Mouse (Mus musculus) mouse trophoblast stem cell (cell line): ENCODE results near the gene Mapk8ip3.

ENCODE experiments used
- in situ Hi-C, 2 experiments: fragments of 300-500 bp; cut with MseI, MboI; formaldehyde crosslinking; loops; 2 replicates in 1 of 2; 3 replicates in 1 of 2; pipeline ENCODE4 v1.15.1; 2025

Gene Mapk8ip3

DNA sequence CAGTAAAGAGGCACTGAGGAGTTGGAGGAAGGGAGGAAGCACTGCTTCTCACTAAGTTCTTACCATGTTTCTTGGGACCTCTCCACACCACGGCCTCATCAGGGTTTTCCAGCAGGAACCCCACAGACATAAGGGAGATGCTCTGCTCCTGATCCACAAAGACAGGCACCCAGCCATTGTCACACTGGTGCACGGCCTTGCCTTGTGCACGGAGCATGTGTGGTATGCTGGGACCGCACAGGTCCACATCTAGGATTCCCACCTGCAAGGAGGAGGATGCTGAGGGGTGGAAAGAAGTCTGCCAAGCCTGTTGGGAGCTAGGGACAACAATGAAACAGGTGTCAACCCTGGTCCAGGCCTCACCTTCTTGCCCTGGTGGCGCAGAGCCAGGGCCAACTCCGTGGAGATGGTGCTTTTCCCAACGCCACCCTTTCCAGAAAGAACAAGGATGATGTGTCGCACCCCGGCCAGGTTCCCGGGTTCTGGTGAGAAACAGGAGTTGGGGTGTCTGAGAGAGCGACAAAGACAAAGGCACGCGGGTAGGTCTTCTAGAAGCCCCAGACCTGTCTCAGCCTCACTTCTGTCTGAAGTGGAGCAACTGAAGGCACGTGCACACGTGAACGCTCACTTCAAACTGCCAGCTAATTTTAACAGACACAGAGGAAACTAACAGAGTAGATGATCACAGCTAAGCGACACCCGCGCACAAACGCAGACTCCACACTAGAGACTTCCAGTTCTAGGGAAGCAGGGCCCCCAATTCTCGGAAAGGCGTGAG, 51.2 kb downstream of the Mapk8ip3 start:
- in situ Hi-C loops: no loop called here

DNA sequence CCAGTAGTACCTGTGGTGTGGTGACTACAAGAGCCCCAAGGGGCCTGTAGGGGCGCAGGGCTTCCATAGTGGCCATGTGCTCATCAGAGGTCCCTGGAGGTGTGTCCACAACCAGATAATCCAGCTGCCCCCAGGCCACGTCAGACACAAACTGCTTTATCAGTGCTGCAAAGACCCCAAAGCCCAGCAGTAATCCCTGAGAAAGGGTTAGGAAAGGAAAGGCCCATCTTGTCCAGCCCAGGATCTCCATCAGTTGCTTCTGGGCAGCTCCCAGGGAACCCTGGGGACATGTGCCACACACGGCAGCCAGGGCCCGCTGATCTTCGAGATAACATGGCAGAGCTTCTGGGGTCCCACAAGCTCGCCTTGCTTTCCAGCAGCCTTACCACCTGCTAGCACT, 52.4 kb downstream of the Mapk8ip3 start:
- in situ Hi-C loops: no loop called here

DNA sequence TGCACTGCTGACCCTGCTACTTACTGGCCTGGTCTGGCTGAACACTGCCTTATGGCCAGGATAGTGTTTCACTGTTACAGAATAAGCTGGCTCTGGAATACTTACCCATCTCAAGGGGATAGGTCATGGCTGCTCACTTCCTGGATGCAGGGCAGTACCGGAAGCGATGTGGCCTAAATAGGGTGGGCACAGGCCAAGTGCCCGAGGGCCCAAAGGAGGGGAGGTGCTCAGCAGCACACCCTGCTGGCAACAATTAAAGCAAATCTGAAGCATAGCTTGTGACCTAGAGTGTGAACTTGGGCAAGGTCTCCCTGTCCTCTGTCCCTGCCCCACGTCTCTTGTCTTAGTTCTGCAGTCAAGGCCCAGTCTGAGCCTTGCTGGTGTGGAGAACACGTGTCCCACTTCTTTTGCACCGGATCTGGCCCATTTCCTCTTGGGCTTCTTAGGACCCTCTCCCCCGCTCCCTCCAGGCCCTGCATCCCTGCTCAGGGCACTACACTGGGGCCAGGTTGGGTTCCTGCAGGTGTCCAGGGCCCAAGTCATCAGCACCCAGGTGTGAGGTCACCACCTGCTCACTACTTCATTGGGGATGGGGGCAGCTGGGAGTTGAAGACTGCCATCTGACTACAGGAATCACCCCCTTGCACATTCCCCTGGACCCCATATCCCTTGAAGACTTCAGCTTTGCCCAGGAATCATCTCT, 54.9 kb downstream of the Mapk8ip3 start:
- in situ Hi-C loops: no loop called here

DNA sequence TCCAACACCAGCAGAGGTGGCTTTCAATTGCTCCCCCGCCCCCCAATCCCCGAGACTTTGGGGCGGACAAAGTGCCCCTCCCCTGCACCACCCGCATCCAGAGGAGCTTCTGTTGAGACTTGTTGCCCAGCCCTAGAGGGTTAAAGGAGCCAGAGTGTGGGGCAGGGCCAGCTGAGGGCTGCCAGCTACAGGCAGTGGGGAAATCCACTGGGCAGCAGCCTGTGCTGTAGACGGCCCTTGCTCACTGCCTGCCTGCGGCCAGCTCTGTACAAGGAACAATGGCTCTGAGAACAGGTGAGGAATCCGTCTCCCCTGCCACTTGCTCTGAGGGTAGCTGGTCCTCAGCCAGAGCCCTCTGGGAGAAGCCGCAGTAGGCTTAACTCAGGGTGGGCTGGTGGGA, 58.2 kb downstream of the Mapk8ip3 start:
- in situ Hi-C loops: no loop called here

DNA sequence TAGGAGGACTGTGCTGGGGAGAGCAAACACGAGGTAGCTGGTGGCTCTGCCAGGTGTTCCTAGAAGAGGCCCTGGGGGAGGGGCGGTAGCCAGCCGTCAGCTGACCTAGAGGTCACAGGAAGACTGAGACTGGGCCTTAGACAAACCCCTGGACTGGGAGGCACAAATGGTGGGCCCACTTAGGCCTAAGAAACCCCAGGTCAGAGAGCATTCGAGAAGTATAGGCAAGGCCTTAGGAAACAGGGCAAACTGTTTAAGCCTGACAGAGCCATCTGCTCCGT, 58.7 kb downstream of the Mapk8ip3 start:
- in situ Hi-C loops: no loop called here

DNA sequence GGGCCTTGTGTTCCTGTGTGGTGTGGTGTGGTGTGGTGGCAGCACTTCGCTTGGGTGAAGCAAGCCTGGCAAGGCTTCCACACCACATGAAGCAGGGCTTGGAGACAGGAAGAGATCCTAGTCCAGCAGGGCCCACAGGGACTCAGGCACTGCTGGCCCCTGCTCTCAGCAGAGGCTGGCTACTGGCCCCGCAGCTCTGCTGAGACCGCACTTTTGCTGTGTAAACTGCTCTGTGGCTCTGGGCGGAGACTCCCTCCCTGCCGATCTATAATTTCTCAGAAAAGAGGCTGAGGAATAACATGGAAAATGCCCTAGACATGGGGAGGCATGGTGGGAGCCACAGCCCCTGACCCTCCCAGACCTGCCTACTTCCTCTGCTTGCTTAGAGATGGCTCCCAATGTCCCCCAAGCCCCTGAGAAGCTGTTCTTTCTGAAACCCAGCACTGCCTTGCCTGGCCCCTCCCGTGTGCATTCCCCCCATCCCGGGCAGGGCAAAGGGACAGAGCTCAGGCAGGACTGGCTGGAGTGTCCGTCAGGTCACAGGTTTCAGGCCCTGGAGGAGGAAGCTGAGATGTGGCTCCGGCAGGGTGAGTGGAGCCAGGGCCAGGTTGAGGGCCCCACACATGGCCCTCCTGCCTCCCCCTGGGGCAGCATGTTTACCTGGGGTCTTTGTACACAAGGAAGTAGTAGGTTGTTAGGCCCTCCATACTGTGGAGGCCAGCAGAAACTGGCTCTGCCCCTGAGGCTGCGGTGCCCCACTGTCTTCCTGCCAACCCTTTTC, 59.3 kb downstream of the Mapk8ip3 start:
- in situ Hi-C loops: no loop called here

DNA sequence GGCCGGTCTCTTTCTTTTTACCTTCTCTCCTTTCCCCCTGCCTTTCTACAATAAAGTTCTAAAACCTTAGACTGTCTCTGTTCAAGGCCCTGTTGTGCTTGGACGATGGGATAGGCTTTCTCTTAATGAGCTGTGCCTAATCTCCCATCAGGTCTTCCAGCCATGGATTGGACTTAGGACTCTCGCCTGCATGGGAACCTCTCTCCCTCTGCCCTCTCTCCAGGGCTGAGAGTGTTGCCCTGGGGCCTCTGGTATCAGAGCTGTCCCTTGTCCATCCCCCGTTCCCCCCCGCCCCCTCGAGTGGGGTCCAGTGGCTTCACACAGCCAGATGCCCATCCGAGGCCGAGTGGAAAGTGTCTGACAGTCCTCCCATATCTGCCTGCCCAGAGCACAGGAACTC, 61.8 kb downstream of the Mapk8ip3 start:
- in situ Hi-C loops: no loop called here

DNA sequence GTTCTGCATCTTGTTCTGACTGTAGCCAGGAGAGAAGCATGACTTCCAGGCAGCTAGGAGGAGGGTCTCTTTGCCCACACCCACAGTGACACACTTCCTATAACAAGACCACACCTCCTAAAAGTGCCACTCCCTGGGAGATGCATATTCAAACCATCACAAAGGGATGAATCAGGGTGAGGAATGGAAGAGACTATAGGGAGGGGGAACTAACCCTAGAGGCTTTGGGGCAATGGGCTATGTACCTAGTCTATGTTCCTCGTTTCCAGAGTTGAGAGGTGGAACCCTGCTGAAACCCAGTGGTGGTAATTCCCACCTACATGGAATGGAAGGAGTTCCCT, 62.4 kb downstream of the Mapk8ip3 start:
- in situ Hi-C loops: no loop called here

DNA sequence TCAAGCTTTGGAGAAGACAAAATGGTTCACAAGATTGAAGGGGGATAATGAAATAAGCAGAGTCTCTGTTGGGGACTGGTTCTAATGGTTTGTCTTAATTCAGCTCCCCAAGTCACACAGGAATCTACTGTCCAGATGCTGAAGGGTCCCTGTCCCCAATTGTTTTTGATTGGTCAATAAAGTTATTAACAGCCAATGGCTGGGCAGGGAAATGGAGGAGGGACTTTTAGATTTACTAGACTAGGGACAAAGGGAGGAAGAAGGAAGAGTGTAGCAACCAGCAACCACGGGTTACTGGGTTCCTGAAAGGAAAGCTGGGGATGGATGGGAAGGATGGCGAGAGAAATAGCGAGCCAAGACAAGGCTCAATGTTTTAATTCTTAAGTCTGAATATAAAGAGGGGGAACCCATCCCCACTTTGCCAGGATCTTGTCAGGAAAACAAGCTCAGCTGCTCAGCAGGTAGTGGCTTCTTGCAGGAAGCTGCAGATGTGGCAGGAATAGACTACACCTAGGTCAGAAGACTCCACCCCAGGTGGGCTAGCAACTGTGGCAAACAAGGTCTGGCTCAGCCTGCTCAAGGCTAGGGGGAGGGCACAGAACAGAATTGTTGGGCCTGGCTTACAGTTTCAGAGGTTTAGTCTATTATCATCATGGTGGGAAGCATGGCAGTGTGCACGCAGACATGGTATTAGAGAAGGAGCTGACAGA, 62.9 kb downstream of the Mapk8ip3 start:
- in situ Hi-C loops: no loop called here

DNA sequence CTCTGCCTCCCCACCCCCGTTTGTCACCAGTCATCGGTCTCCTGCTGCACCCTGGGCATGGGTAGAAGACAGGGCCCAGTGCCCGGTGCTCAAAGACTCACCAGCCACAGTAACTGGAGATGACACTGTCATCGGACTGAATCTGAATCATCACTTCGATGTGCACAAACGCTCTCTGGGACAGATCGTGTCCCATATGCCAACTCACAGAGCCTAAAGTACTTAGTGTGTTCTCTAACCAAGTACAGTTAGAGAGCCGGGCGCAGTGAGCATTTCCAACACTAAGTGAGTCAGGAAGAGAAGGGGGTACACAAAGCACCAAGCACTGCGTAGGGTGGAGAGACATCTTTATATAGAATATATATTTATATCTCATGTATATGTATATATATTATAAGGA, 68.9 kb downstream of the Mapk8ip3 start:
- in situ Hi-C loops: no loop called here

DNA sequence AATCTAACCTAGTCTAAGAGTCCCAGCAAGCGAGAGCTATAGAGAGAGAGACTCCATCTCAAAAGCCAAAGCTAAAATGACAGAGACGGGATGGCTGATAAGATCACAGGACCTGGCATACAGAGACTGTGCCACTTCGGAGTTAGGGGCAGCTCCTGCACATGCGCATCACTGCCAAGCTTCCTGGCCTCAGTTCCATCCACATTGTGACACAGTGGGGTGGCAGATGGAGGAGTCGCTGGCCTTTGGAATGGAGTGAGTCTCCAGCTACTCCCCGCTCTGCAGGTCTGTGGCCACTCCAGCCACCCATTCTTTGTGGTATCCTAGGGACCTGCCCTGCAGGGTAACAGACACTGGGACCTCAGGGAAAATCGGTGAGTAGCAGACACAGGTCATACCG, 71.0 kb downstream of the Mapk8ip3 start, which contains the start of gene Igfals:
TSS of gene Igfals (plus strand) at position 222 of the 400 bp plus-strand sequence.
- in situ Hi-C loops: no loop called here

DNA sequence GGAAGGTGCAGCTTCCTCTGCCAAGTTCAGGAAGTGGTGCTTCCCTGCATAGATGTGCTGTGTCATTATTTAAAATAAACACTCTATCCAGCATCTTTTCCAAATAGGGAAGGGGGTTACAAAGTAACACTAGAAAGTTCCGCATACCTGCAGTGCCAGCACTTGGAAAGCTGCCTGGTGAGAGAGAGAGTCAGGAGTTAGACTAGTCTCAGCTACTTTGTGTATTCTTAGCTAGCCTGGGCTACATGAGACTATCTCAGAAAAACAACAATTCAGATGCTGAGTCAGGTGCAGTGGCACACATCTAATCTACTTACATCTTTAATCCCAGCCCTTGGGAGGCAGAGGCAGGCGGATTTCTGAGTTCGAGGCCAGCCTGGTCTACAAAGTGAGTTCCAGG, 75.0 kb downstream of the Mapk8ip3 start:
- in situ Hi-C loops: no loop called here

DNA sequence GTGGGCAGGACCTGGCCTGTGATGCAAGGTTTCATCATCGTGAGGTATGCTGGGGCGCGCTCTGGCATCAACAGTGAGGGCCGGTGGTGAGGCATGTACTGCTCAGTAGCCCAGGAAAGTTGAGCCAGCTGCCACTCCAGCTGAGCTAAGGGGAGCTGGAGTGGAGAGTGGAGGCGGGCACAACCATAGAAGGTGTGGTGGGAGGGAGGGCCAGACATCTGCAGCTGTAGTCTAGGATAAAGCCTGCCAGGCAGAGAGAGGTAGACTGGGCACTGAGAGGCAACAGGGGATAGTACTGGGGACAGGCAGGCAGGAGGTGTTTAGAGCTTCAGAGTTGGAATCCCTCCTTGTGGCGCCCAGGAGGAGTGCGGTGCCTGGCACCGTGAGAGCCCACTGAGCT, 76.7 kb downstream of the Mapk8ip3 start:
- in situ Hi-C loops: no loop called here

DNA sequence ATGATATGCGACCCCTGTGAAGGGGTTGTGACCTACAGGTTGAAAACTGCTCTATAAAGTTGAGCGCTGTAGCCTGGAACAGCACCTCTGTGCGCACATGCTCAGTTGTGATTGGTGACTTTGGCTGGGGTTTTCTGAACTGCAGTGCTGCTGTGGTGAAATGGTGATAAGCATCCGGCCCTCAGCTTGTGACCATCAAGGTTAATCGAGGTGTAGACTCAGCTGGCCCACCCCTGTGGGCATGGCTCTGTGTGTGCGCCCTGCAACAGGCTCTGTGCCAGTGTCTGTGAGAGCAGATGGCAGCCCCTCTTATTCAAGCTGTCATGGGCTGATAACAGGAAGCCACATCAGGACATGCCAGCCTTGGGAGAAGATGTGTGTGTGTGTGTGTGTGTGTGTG, 77.8 kb downstream of the Mapk8ip3 start:
- in situ Hi-C loops: no loop called here

DNA sequence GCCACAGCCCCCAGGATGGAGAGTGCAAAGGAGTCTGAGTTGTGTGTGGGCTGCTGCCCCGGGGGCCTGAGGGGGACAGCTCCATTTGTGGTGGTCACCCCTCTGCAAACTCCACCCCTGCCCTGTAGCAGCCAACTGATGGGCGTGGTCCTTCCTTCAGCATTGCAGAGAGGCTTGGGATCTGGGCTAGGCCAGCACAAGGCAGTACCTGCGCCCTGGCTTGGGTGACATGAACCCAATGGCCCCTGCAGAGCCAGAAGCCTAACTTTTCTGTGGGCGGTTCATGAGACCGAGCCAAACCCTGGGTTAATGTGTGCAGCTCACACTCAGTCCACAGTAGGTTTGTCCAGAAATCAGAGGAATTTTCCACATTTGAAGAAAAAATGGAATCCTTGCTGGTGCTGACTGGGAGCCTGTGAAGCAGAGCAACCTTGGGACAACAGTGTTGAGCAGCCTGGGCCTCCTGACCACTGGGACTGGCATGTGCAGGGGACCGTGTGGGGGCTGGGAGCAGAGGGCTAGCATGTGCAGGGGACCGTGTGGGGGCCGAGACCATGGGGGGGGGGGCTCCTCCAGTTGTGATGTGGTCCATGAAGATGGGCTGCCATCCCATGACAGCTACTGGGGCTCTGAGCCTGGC, 78.8 kb downstream of the Mapk8ip3 start:
- in situ Hi-C loops: no loop called here

DNA sequence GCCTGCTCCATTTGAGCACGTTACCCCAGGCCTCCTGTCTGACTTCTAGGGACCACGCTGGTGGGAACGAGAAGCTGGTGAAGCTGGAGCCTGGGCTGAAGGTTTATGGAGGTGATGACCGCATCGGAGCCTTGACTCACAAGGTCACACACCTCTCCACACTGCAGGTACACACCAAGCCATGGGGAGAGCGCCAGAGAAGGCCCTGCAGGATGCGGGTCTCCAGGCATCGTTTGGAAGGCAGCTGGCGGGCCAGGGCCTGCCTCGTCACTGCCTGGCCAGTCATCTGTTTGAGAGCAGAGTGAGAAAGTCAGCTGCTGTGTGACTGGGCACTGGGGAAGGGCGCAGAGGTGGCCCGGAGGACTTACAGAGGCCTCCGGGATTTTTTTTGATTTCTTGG, 80.2 kb downstream of the Mapk8ip3 start:
- in situ Hi-C loops: no loop called here

DNA sequence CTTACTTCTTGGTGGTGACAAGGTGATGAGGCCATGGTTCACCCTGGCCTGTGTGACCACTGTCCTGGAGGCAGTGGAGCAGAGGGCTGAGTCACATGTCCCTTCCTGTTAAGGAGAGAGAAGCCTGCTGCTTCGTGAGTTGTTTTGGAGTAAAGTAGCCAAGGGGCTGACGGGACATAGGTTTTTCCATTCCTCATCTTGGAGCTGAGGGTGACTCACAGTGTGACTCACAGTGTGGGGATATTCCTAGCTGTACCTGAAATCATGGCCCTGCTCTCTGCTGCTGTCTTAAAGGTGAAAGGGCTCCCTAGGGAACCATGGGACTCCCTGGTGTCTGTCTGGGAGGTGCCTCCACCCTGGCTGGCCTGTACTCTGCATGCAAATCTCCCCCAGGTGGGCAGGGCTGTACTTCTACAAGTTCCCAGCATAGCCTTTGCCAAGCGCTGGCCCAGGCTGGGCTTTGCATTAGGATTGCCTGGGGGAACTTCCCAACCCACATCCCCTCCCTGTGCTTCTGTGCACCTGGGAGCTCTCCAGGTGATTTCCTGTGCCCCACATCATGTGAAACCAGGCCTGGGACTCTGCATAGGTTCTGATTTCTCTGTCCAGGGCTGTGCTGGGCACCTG, 80.8 kb downstream of the Mapk8ip3 start:
- in situ Hi-C loops: no loop called here

DNA sequence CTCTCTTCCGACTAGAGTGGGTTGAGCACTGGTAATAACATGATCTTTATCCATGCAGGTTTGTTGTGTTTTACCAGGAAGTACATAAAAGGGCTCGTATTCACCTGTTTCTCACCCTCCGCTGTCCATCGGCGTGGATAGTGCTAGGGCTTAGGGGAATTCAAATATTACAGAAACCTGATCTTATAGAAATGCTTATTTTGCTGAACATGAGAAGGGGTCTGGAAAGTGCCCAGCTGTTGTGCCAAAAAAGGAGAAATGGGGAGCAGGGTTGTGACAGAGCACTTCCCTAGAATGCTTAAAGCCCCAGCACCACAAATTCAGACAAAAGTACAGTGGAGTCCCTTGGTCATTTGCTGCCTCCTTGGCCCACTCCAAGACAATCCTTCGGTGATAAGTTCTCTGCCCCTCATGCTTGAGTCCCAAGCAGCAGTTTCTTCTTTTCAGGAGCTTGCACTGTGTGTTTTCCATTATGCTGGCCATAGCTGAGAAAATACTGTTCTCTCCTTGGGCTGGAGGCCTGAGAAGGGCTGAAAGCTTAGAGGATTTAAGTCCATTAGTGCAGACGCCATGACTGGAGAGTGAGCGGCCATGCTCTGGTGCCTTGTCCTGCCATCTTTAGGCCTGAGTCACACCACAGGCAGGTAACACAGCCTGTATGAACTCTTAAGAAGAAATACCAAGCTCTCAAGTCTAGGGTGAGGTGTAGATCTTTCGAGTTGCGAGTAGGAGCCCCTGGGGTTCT, 85.2 kb downstream of the Mapk8ip3 start:
- in situ Hi-C loops: no loop called here

DNA sequence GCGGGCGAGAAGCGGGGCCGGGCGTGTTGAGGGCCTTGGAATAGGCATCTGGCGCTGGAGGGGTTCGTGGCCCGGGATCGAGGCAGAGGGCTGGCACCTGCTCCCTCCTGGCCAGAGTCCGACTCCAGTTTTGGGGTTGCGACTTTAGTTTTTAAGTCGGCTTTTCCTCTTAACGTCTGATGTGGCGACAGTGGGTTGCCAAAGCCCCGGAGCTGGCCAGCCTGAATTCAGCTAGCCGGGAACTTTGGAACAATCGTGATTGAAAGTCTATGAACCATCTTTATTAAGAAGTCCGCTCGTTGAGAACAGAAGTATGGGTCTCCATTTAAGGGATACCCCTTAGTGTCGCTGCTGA, 86.0 kb downstream of the Mapk8ip3 start:
- in situ Hi-C loops: no loop called here

DNA sequence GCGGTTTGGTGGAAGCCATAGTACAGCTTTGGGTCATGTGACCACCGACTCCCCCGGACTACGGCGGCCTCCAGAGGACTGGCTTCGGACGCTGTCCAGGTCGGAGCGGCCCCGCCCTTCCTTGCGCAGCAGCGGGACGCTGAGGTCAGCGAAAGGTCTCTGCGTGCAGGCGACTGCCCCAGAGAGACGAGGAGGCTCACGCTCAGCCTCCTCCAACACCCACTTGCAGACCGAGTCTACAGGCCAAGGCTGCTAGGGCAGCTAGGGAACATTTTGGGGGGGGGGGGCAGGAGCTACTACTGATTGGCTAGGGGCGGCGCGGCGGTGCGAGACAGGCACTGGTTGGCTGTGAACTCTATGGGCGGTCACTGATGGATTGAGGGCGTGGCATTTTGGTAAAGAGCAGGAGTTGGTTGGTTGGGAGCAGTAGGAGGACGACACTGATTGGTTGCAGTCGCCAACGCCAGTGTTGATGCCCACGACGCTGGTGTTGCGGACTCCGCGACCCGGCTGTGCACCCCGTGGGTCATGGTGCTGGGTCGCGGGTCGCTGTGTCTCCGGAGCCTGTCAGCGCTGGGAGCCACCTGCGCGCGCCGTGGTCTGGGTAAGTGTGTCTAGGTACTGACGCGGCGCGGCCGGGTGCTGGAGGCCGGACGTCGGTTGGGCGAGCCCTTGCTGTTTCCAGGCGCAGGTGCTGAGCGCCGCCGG, 86.6 kb downstream of the Mapk8ip3 start, which contains the start of gene Fahd1:
TSS of gene Fahd1 (minus strand) at position 300 of the 708 bp plus-strand sequence.
- in situ Hi-C loops: no loop called here
